In genomic region chr6:83509442-83509841, GRCm38 (mm10) we compare ENCODE assay signal across 8 mouse cellular contexts. TPM values are rescaled to one million over a fixed set of nuclear protein-coding genes. Genes with fewer than 3 reads are reported as not detected.
DNase-seq lines count a peak whose midpoint lies in the region; TF ChIP-seq lines count a peak whose summit lies in the region.
"Had no signal": no experiment of that assay in that cellular context is flagged by ENCODE, and none has a peak within 500 bp of the region (broad histone marks: within the 10 kb centered on the region; RNA-seq: fewer than 3 reads in every experiment).

No protein-coding gene starts in this region.

- TF ChIP-seq CTCF in cerebellum, adult 2 months (IDR thresholded peaks at IDR 0.05; ENCODE audit: borderline replicate concordance, insufficient read depth, low read depth, low read length) = peak; percentile 45; the same call in 1 of the 2 replicates

- TF ChIP-seq POLR2A in cerebellum, adult 2 months (IDR thresholded peaks at IDR 0.05; ENCODE audit: borderline replicate concordance, insufficient read depth, low read length) = peak; percentile 29; the same call in 1 of the 2 replicates

- WGBS in cerebellum, adult 2 months = 3% methylated on average over 8 of the region's 8 CpGs

- H3K4me3 ChIP-seq in cerebellum, adult 2 months (replicated peaks; ENCODE audit: insufficient read depth, low read depth, low read length) = no peak overlapping the region
- H3K4me3 ChIP-seq: heart, embryonic 15.5 days had no signal

- H3K4me1 ChIP-seq in cerebellum, adult 2 months (ENCODE audit: control insufficient read depth, insufficient read depth, low read length) = peaks cover 11% of the 10 kb centered on the region

- no peaks in the 10 kb centered on the region for H3K27me3 ChIP-seq in cerebellum, adult 2 months (ENCODE audit: control insufficient read depth, insufficient read depth, low read length)
- H3K27me3 ChIP-seq: heart, embryonic 15.5 days had no signal

- DNase-seq in layer of hippocampus, adult 18-20 months (ENCODE audit: low spot score in 2 of 2) = peak; percentile 37 to 65
- no peak for DNase-seq in layer of hippocampus, adult 9-10 months (ENCODE audit: low spot score)
- peak; percentile 88 for DNase-seq in adrenal gland, adult 2 months
- DNase-seq in cerebellum, adult 2 months = peak; percentile 86 to 93
- peak; percentile 35 for DNase-seq in retina, embryonic 14.5 days (ENCODE audit: low spot score)
- no peak for DNase-seq in testis, postnatal 10 days (ENCODE audit: low spot score)
- DNase-seq in gastrocnemius, postnatal 10 days = no peak

- peak overlapping the region; percentile 70 for H3K27ac ChIP-seq in cerebellum, adult 2 months (ENCODE audit: insufficient read depth, low read length)
- H3K27ac ChIP-seq: heart, embryonic 15.5 days had no signal

RNA-seq across cellular contexts. Expression of gene Dguok, which starts 2.7 kb away (rescaled TPM):
- total RNA-seq in layer of hippocampus, adult 18-20 months (2021) = 10 to 100 TPM; 28.2 to 33.3 TPM
- total RNA-seq in adrenal gland, adult 2 months (2021) = 10 to 100 TPM; 45.1 to 49.5 TPM
- polyA plus RNA-seq in adrenal gland, adult 2 months (2012; rRNA removed) = 47.3 and 49.3 TPM in 2 replicates
- 97.3 and 108 TPM in 2 replicates for polyA plus RNA-seq in cerebellum, adult 2 months (2012; rRNA removed)
- total RNA-seq in gastrocnemius, postnatal 10 days (2021) = 10 to 100 TPM; 22.3 to 29.4 TPM

RNA-seq across cellular contexts. Expression of gene Actg2, which starts 26.6 kb away (rescaled TPM):
- total RNA-seq in layer of hippocampus, adult 18-20 months (2021) = not detected
- total RNA-seq in adrenal gland, adult 2 months (2021) = under 1 TPM; 0.81 to 0.97 TPM
- polyA plus RNA-seq in adrenal gland, adult 2 months (2012; rRNA removed) = 0.80 and 1.9 TPM in 2 replicates
- polyA plus RNA-seq in cerebellum, adult 2 months (2012; rRNA removed) = 0.76 and 0.97 TPM in 2 replicates
- 1 to 10 TPM; 3.6 to 5.3 TPM for total RNA-seq in gastrocnemius, postnatal 10 days (2021)

RNA-seq across cellular contexts. Expression of gene Tet3, which starts 50.6 kb away (rescaled TPM):
- total RNA-seq in layer of hippocampus, adult 18-20 months (2021) = 10 to 100 TPM; 53.2 to 58.7 TPM
- 10 to 100 TPM; 22.9 to 26.0 TPM for total RNA-seq in adrenal gland, adult 2 months (2021)
- polyA plus RNA-seq in adrenal gland, adult 2 months (2012; rRNA removed) = 6.8 and 8.7 TPM in 2 replicates
- polyA plus RNA-seq in cerebellum, adult 2 months (2012; rRNA removed) = 22.5 and 24.7 TPM in 2 replicates
- 10 to 100 TPM; 41.5 to 47.0 TPM for total RNA-seq in gastrocnemius, postnatal 10 days (2021)

Comparison
In these comparisons a context has a peak if more than half of its experiments do, and no peak if none do; other contexts are left out.
1. DNase-seq: peak in layer of hippocampus, adult 18-20 months (2 of 2), adrenal gland, adult 2 months (single experiment), cerebellum, adult 2 months (2 of 2) and retina, embryonic 14.5 days (single experiment); none in layer of hippocampus, adult 9-10 months (single experiment), testis, postnatal 10 days (single experiment) and gastrocnemius, postnatal 10 days (single experiment).